Mouse (Mus musculus) activated CD4-positive, CD25-positive, alpha-beta regulatory T cell, adult 4 months (primary cell): Measurements from ENCODE around the gene Cd99l2. TPM values are rescaled to one million over a fixed set of nuclear protein-coding genes. Genes with fewer than 3 reads are reported as not detected.

Experiments
- polyA plus RNA-seq, 2 experiments: library from polyadenylated mRNA; unstranded; fragments of 100-300 nt; shearing (Covaris generic); gene quantifications; one replicate each; pipeline ENCODE4 v1.2.1; 2017

Gene Cd99l2
- polyA plus RNA-seq, 2 experiments from 2014 or later = 18.7 to 20.0 TPM

Other genes with a start within 250 kb of the Cd99l2 start
- gene Mtmr1, start 128.1 kb downstream of the Cd99l2 start, polyA plus RNA-seq = 10 to 100 TPM in 1 of 2 experiments, 1 to 10 TPM in 1; 5.4 to 10.1 TPM
- 10 to 100 TPM; 49.8 to 60.4 TPM for gene Hmgb3, start 63.1 kb upstream of the Cd99l2 start, polyA plus RNA-seq
- not detected for gene Gpr50, start 170.8 kb upstream of the Cd99l2 start, polyA plus RNA-seq